Mouse (Mus musculus) urinary bladder, adult 18-20 months (tissue): ENCODE data around the gene Zfp689.
"Not testable (repeated sequence)": the region's sequence is repeated elsewhere in the genome, so short reads cannot be mapped to it uniquely, and the experiment has no call there.

Source experiments
- DNase-seq, 2 experiments: peaks; one replicate each; pipeline ENCODE4 v3.0.0; 2022; ENCODE audit warnings: low spot score in 2 of 2, mixed read lengths in 2 of 2

Gene Zfp689

GRCm38 (mm10) chr7:127404101-127404500 is 44.9 kb downstream of the Zfp689 start:
- DNase-seq, result not testable (repeated sequence)

- DNase-seq, result no peak
Observed at GRCm38 (mm10) chr7:127402980-127403379, 46.0 kb downstream of the Zfp689 start.

GRCm38 (mm10) chr7:127400355-127400754 is 48.6 kb downstream of the Zfp689 start:
- DNase-seq, result no peak

GRCm38 (mm10) chr7:127393944-127394333 is 55.0 kb downstream of the Zfp689 start:
- no peak for DNase-seq

- peak; percentile 89 to 96 for DNase-seq
Observed at GRCm38 (mm10) chr7:127393157-127393943, 55.6 kb downstream of the Zfp689 start, which contains the start of gene E430018J23Rik. Gene E430018J23Rik, minus strand, starts transcription at chr7:127393629.

GRCm38 (mm10) chr7:127392251-127392824 is 56.6 kb downstream of the Zfp689 start:
- DNase-seq, result no peak
